Mouse (Mus musculus): ENCODE measurements around the gene Pifo.
"Not testable (repeated sequence)": the region's sequence is repeated elsewhere in the genome, so short reads cannot be mapped to it uniquely, and the experiment has no call there.

Pifo gene

GRCm38 (mm10) chr3:106014546-106014945 is at the start of gene Pifo:
TSS of gene Pifo (minus strand) at chr3:106014646.
- DNase-seq, result no peak

GRCm38 (mm10) chr3:106057966-106058365 is 43.5 kb upstream of the Pifo start:
- DNase-seq, result no peak

GRCm38 (mm10) chr3:106051896-106052295 is 37.5 kb upstream of the Pifo start:
- DNase-seq, result no peak

GRCm38 (mm10) chr3:106040306-106040705 is 25.9 kb upstream of the Pifo start:
- DNase-seq, result no peak

GRCm38 (mm10) chr3:106032781-106033180 is 18.3 kb upstream of the Pifo start, which contains the start of gene Chil5:
TSS of gene Chil5 (minus strand) at chr3:106032814.
- no peak for DNase-seq

GRCm38 (mm10) chr3:106024135-106024534 is 9.7 kb upstream of the Pifo start:
- no peak for DNase-seq

GRCm38 (mm10) chr3:106021840-106022239 is 7.4 kb upstream of the Pifo start:
- DNase-seq, result no peak

- not testable (repeated sequence) for DNase-seq
Observed at GRCm38 (mm10) chr3:106003360-106003759, 11.1 kb downstream of the Pifo start.

GRCm38 (mm10) chr3:106001416-106002370 is 12.8 kb downstream of the Pifo start:
- DNase-seq, result peak; percentile 30 to 60

- DNase-seq, result no peak
Observed at GRCm38 (mm10) chr3:106000707-106001375, 13.6 kb downstream of the Pifo start.

GRCm38 (mm10) chr3:105994730-105995129 is 19.7 kb downstream of the Pifo start:
- no peak for DNase-seq

GRCm38 (mm10) chr3:105991653-105992283 is 22.7 kb downstream of the Pifo start:
- DNase-seq, result peak in 1 of 2 experiments; percentile 55

GRCm38 (mm10) chr3:105989611-105990010 is 24.8 kb downstream of the Pifo start:
- not testable (repeated sequence) for DNase-seq

GRCm38 (mm10) chr3:105974174-105974573 is 40.3 kb downstream of the Pifo start:
- peak in 1 of 2 experiments; percentile 33 for DNase-seq

- DNase-seq, result no peak
Observed at GRCm38 (mm10) chr3:105973411-105973810, 41.0 kb downstream of the Pifo start, which contains the start of gene Ovgp1. TSS of gene Ovgp1 (plus strand) at chr3:105973711.

GRCm38 (mm10) chr3:105971831-105972446 is 42.5 kb downstream of the Pifo start:
- no peak for DNase-seq

- no peak for DNase-seq
Observed at GRCm38 (mm10) chr3:105960700-105961099, 53.7 kb downstream of the Pifo start.

- DNase-seq, result no peak
Observed at GRCm38 (mm10) chr3:105959999-105960398, 54.4 kb downstream of the Pifo start, which contains the start of gene Atp5f1. TSS of gene Atp5f1 (minus strand) at chr3:105960099.

- DNase-seq, result no peak
Observed at GRCm38 (mm10) chr3:105959585-105959984, 54.9 kb downstream of the Pifo start.

GRCm38 (mm10) chr3:105958974-105959580 is 55.4 kb downstream of the Pifo start, which contains the start of gene Wdr77:
TSS of gene Wdr77 (plus strand) at chr3:105959369.
- peak; percentile 96 to 97 for DNase-seq

GRCm38 (mm10) chr3:105958204-105958603 is 56.2 kb downstream of the Pifo start:
- no peak for DNase-seq

- DNase-seq, result no peak
Observed at GRCm38 (mm10) chr3:105957235-105957634, 57.2 kb downstream of the Pifo start.

Measured in lung, postnatal 4 days (tissue).